Comparison of ENCODE assay signal across 20 mouse cellular contexts in genomic region chr13:32850156-32850555, GRCm38 (mm10). TPM values are rescaled to one million over a fixed set of nuclear protein-coding genes. Genes with fewer than 3 reads are reported as not detected.
DNase-seq lines count a peak whose midpoint lies in the region; ATAC-seq and TF ChIP-seq lines count a peak whose summit lies in the region.
"Had no signal": no experiment of that assay in that cellular context is flagged by ENCODE, and none has a peak within 500 bp of the region (broad histone marks: within the 10 kb centered on the region; RNA-seq: fewer than 3 reads in every experiment).

No protein-coding gene starts in this region.

- 50% methylated on average over 1 of the region's 1 CpGs for WGBS in heart, embryonic 11.5 days (ENCODE audit: insufficient replicate concordance)
- WGBS in intestine, embryonic 15.5 days = 57% methylated on average over 1 of the region's 1 CpGs
- WGBS in stomach, postnatal 0 days = 81% methylated on average over 1 of the region's 1 CpGs

- no peak for TF ChIP-seq CTCF in stomach, postnatal 0 days (IDR thresholded peaks at IDR 0.05; ENCODE audit: low read depth)

- H3K4me3 ChIP-seq in heart, embryonic 11.5 days (ENCODE audit: low read depth, low read length) = no peak overlapping the region
- peak overlapping the region; percentile 27 for H3K4me3 ChIP-seq in intestine, embryonic 15.5 days (replicated peaks)
- H3K4me3 ChIP-seq in stomach, postnatal 0 days (ENCODE audit: low read depth, low read length) = no peak overlapping the region
- H3K4me3 ChIP-seq: embryonic facial prominence, embryonic 13.5 days; forebrain, embryonic 12.5 days; heart, embryonic 13.5 days; limb, embryonic 12.5 days; midbrain, embryonic 15.5 days; neural tube, embryonic 12.5 days had no signal

- H3K27ac ChIP-seq in heart, embryonic 11.5 days (ENCODE audit: low read depth, low read length) = no peak overlapping the region
- H3K27ac ChIP-seq in intestine, embryonic 15.5 days = peak overlapping the region; percentile 96
- H3K27ac ChIP-seq in stomach, postnatal 0 days (replicated peaks) = peak overlapping the region; percentile 84
- H3K27ac ChIP-seq: embryonic facial prominence, embryonic 13.5 days; forebrain, embryonic 12.5 days; hindbrain, postnatal 0 days; limb, embryonic 12.5 days; midbrain, embryonic 15.5 days; neural tube, embryonic 12.5 days had no signal

- DNase-seq in heart, postnatal 4 days = peak; percentile 10
- peak; percentile 14 for DNase-seq in lung, postnatal 10 days
- no peak for DNase-seq in lung, adult 18-20 months
- DNase-seq in stomach, postnatal 0 days (ENCODE audit: low spot score) = peak; percentile 24
- DNase-seq in gastrocnemius, postnatal 10 days = no peak
- DNase-seq: cerebellum, adult 11 months; cerebellum, postnatal 36 days; lung, postnatal 14 days had no signal

- no peak for TF ChIP-seq EP300 in stomach, postnatal 0 days (optimal IDR thresholded peaks at IDR 0.05)

- no peak overlapping the region for H3K4me2 ChIP-seq in heart, embryonic 11.5 days
- H3K4me2 ChIP-seq in intestine, embryonic 15.5 days (replicated peaks) = peak overlapping the region; percentile 45
- H3K4me2 ChIP-seq in stomach, postnatal 0 days (replicated peaks; ENCODE audit: low read depth) = peak overlapping the region; percentile 44
- H3K4me2 ChIP-seq: embryonic facial prominence, embryonic 13.5 days; forebrain, embryonic 12.5 days; limb, embryonic 12.5 days; midbrain, embryonic 15.5 days; neural tube, embryonic 12.5 days had no signal

- no peaks in the 10 kb centered on the region for H3K9me3 ChIP-seq in heart, embryonic 11.5 days (replicated peaks; ENCODE audit: control insufficient read depth, low read length)
- H3K9me3 ChIP-seq in intestine, embryonic 15.5 days = no peaks in the 10 kb centered on the region
- H3K9me3 ChIP-seq in stomach, postnatal 0 days (ENCODE audit: control insufficient read depth, low read length) = no peaks in the 10 kb centered on the region
- H3K9me3 ChIP-seq: embryonic facial prominence, embryonic 13.5 days; forebrain, embryonic 12.5 days; heart, embryonic 13.5 days; limb, embryonic 12.5 days; midbrain, embryonic 15.5 days; neural tube, embryonic 12.5 days had no signal

- ATAC-seq in heart, embryonic 11.5 days (replicated peaks; ENCODE audit: insufficient number of reproducible peaks, low FRiP score, low TSS enrichment) = no peak
- ATAC-seq in intestine, embryonic 15.5 days = peak; percentile 19; the same call in 1 of the 2 replicates
- no peak for ATAC-seq in stomach, postnatal 0 days (ENCODE audit: low FRiP score, low TSS enrichment)
- ATAC-seq: hindbrain, postnatal 0 days; midbrain, embryonic 15.5 days had no signal

- no peaks in the 10 kb centered on the region for H3K36me3 ChIP-seq in heart, embryonic 11.5 days (ENCODE audit: control insufficient read depth, insufficient read depth, low read length)
- H3K36me3 ChIP-seq in intestine, embryonic 15.5 days = no peaks in the 10 kb centered on the region
- no peaks in the 10 kb centered on the region for H3K36me3 ChIP-seq in stomach, postnatal 0 days (ENCODE audit: control insufficient read depth, insufficient read depth, low read length)
- H3K36me3 ChIP-seq: embryonic facial prominence, embryonic 13.5 days; forebrain, embryonic 12.5 days; heart, embryonic 13.5 days; limb, embryonic 12.5 days; midbrain, embryonic 15.5 days; neural tube, embryonic 12.5 days had no signal

- H3K9ac ChIP-seq in heart, embryonic 11.5 days (ENCODE audit: low read depth, low read length) = no peak overlapping the region
- no peak overlapping the region for H3K9ac ChIP-seq in intestine, embryonic 15.5 days
- H3K9ac ChIP-seq in stomach, postnatal 0 days (ENCODE audit: low read length) = no peak overlapping the region
- H3K9ac ChIP-seq: embryonic facial prominence, embryonic 13.5 days; forebrain, embryonic 12.5 days; heart, embryonic 13.5 days; limb, embryonic 12.5 days; midbrain, embryonic 15.5 days; neural tube, embryonic 12.5 days had no signal

- no peaks in the 10 kb centered on the region for H3K27me3 ChIP-seq in heart, embryonic 11.5 days (ENCODE audit: control insufficient read depth, insufficient read depth, low read length)
- no peaks in the 10 kb centered on the region for H3K27me3 ChIP-seq in intestine, embryonic 15.5 days (replicated peaks)
- no peaks in the 10 kb centered on the region for H3K27me3 ChIP-seq in stomach, postnatal 0 days (ENCODE audit: control insufficient read depth, insufficient read depth, low read length)
- H3K27me3 ChIP-seq: embryonic facial prominence, embryonic 13.5 days; forebrain, embryonic 12.5 days; heart, embryonic 13.5 days; limb, embryonic 12.5 days; neural tube, embryonic 12.5 days had no signal

- H3K4me1 ChIP-seq in heart, embryonic 11.5 days (ENCODE audit: control insufficient read depth, insufficient read depth, low read length) = no peaks in the 10 kb centered on the region
- peaks cover 18% of the 10 kb centered on the region; the same call in 1 of the 2 replicates for H3K4me1 ChIP-seq in intestine, embryonic 15.5 days (replicated peaks)
- no peaks in the 10 kb centered on the region; the same call in 1 of the 2 replicates for H3K4me1 ChIP-seq in stomach, postnatal 0 days (replicated peaks; ENCODE audit: control insufficient read depth, insufficient read depth)
- H3K4me1 ChIP-seq: neural tube, embryonic 12.5 days had no signal

RNA-seq across cellular contexts. Expression of gene Serpinb1a, which starts 0.8 kb away (rescaled TPM):
- total RNA-seq in heart, postnatal 4 days (2021) = 10 to 100 TPM; 10.2 to 10.3 TPM
- polyA plus RNA-seq in heart, embryonic 11.5 days (2014; fragmentation: Nextera tagmentation; extraction: Ambion mirVana) = 3.5 and 5.8 TPM in 2 replicates
- 160 and 164 TPM in 2 replicates for polyA plus RNA-seq in intestine, embryonic 15.5 days (2015; fragmentation: Nextera tagmentation; extraction: Ambion mirVana)
- polyA plus RNA-seq in stomach, postnatal 0 days (2015; fragmentation: Nextera tagmentation; extraction: Ambion mirVana) = 80.1 and 91.1 TPM in 2 replicates
- 1 to 10 TPM; 7.0 to 9.0 TPM for total RNA-seq in gastrocnemius, postnatal 10 days (2021)

RNA-seq across cellular contexts. Expression of gene D930007J09Rik, which starts 47.5 kb away (rescaled TPM):
- not detected for total RNA-seq in heart, postnatal 4 days (2021)
- polyA plus RNA-seq in heart, embryonic 11.5 days (2014; fragmentation: Nextera tagmentation; extraction: Ambion mirVana) = not detected in 2 replicates
- polyA plus RNA-seq in intestine, embryonic 15.5 days (2015; fragmentation: Nextera tagmentation; extraction: Ambion mirVana) = not detected in 2 replicates
- not detected in 2 replicates for polyA plus RNA-seq in stomach, postnatal 0 days (2015; fragmentation: Nextera tagmentation; extraction: Ambion mirVana)
- total RNA-seq in gastrocnemius, postnatal 10 days (2021) = not detected
- total RNA-seq: adrenal gland, postnatal 4 days; hindbrain, postnatal 0 days had no signal
- polyA plus RNA-seq: embryonic facial prominence, embryonic 13.5 days; forebrain, embryonic 12.5 days; heart, embryonic 13.5 days; hindbrain, postnatal 0 days; large intestine, adult 2 months; limb, embryonic 12.5 days; midbrain, embryonic 15.5 days; neural tube, embryonic 12.5 days had no signal

RNA-seq across cellular contexts. Expression of gene Serpinb1c, which starts 47.9 kb away (rescaled TPM):
- 1 to 10 TPM in 1 of 2 experiments, under 1 TPM in 1; 0.86 to 1.2 TPM for total RNA-seq in heart, postnatal 4 days (2021)
- polyA plus RNA-seq in heart, embryonic 11.5 days (2014; fragmentation: Nextera tagmentation; extraction: Ambion mirVana) = 0.16 and 0.31 TPM in 2 replicates
- polyA plus RNA-seq in intestine, embryonic 15.5 days (2015; fragmentation: Nextera tagmentation; extraction: Ambion mirVana) = not detected in 2 replicates
- 0.07 and 0.10 TPM in 2 replicates for polyA plus RNA-seq in stomach, postnatal 0 days (2015; fragmentation: Nextera tagmentation; extraction: Ambion mirVana)
- 1 to 10 TPM; 1.2 TPM for total RNA-seq in gastrocnemius, postnatal 10 days (2021)
- total RNA-seq: hindbrain, postnatal 0 days; left cerebral cortex, adult 18-20 months had no signal
- polyA plus RNA-seq: embryonic facial prominence, embryonic 13.5 days; forebrain, embryonic 12.5 days; hindbrain, postnatal 0 days; large intestine, adult 2 months; limb, embryonic 12.5 days; midbrain, embryonic 15.5 days; neural tube, embryonic 12.5 days had no signal

RNA-seq across cellular contexts. Expression of gene Wrnip1, which starts 48.3 kb away (rescaled TPM):
- total RNA-seq in heart, postnatal 4 days (2021) = 10 to 100 TPM; 25.4 to 29.8 TPM
- 14.2 and 14.6 TPM in 2 replicates for polyA plus RNA-seq in heart, embryonic 11.5 days (2014; fragmentation: Nextera tagmentation; extraction: Ambion mirVana)
- 24.8 and 26.2 TPM in 2 replicates for polyA plus RNA-seq in intestine, embryonic 15.5 days (2015; fragmentation: Nextera tagmentation; extraction: Ambion mirVana)
- polyA plus RNA-seq in stomach, postnatal 0 days (2015; fragmentation: Nextera tagmentation; extraction: Ambion mirVana) = 14.4 and 17.0 TPM in 2 replicates
- total RNA-seq in gastrocnemius, postnatal 10 days (2021) = 10 to 100 TPM; 13.0 to 16.4 TPM

Comparison
In these comparisons a context has a peak if more than half of its experiments do, and no peak if none do; other contexts are left out.
1. DNase-seq: peak in heart, postnatal 4 days (single experiment), lung, postnatal 10 days (single experiment) and stomach, postnatal 0 days (single experiment); none in lung, adult 18-20 months (0 of 2) and gastrocnemius, postnatal 10 days (single experiment).
2. RNA of gene Serpinb1a, which starts 0.8 kb away (polyA plus RNA-seq): 160 to 164 TPM in intestine, embryonic 15.5 days and 80.1 to 91.1 TPM in stomach, postnatal 0 days; 3.5 to 5.8 TPM in heart, embryonic 11.5 days; every median in the first group is over 10 times any median in the second.